Mouse (Mus musculus) heart, embryonic 10.5 days (tissue): ENCODE results near the gene Ezh2. TPM values are rescaled to one million over a fixed set of nuclear protein-coding genes. Genes with fewer than 3 reads are reported as not detected.
A peak's percentile ranks its signal among the peaks of the same experiment; 100 is the strongest.
"Not testable (repeated sequence)": the region's sequence is repeated elsewhere in the genome, so short reads cannot be mapped to it uniquely, and the experiment has no call there.

ENCODE experiments used
- DNase-seq: peaks from one replicate; pipeline ENCODE4 v3.0.0-alpha.2; 2017; ENCODE audit warnings: low spot score
- H3K27ac ChIP-seq: fragments of 300-500 bp; sonication (generic); 2 replicates; pipeline ENCODE4 v1.5.1; 2016; ENCODE audit warnings: mild to moderate bottlenecking
- H3K27me3 ChIP-seq: fragments of 300-500 bp; sonication (generic); 2 replicates; pipeline ENCODE4 v1.6.1; 2016; ENCODE audit warnings: mild to moderate bottlenecking; ENCODE audit not compliant: poor library complexity, insufficient read depth, severe bottlenecking
- H3K36me3 ChIP-seq: fragments of 300-500 bp; sonication (generic); 2 replicates; pipeline ENCODE4 v1.6.1; 2016; ENCODE audit warnings: mild to moderate bottlenecking, moderate library complexity
- H3K4me1 ChIP-seq: fragments of 300-500 bp; sonication (generic); 2 replicates; pipeline ENCODE4 v1.6.1; 2016; ENCODE audit warnings: mild to moderate bottlenecking
- H3K4me3 ChIP-seq: fragments of 300-500 bp; sonication (generic); 2 replicates; pipeline ENCODE4 v1.5.1; 2016; ENCODE audit warnings: mild to moderate bottlenecking, moderate library complexity
- H3K9me3 ChIP-seq: fragments of 300-500 bp; sonication (generic); 2 replicates; pipeline ENCODE4 v1.6.1; 2016; ENCODE audit warnings: mild to moderate bottlenecking, moderate library complexity
- WGBS: fragments of 180-500 bp; shearing (Covaris S2); methylation state at CpG from one replicate; pipeline ENCODE4 v1.1.7; 2016; 5-methylcytosine and 5-hydroxymethylcytosine counted together
- polyA plus RNA-seq: library from polyadenylated mRNA; unstranded; fragments of >200 nt; fragmentation: Nextera tagmentation; extraction: Ambion mirVana; gene quantifications from 2 replicates; pipeline ENCODE4 v1.2.1, GENCODE M21; 2016

The Ezh2 gene
- polyA plus RNA-seq, 1 experiment from 2014 or later: 111 TPM

- Histone ChIP-seq H3K27ac (peak overlapping the region; percentile 100), H3K4me1 (peaks cover 3% of the 10 kb centered on the region; the same call in 1 of the 2 replicates), H3K27me3 (no peaks in the 10 kb centered on the region), H3K36me3 (no peaks in the 10 kb centered on the region), H3K4me3 (peak overlapping the region; percentile 81), H3K9me3 (no peaks in the 10 kb centered on the region)
- 21% methylated on average over 9 of the region's 9 CpGs for WGBS
- DNase-seq: no peak
These were observed 1.6 kb downstream of the Ezh2 start for GRCm38 (mm10) chr6:47593590-47593989.

GRCm38 (mm10) chr6:47587332-47587731 is 7.8 kb downstream of the Ezh2 start:
- H3K27ac ChIP-seq, H3K4me3 ChIP-seq, H3K36me3 ChIP-seq, H3K4me1 ChIP-seq, H3K27me3 ChIP-seq, DNase-seq, H3K9me3 ChIP-seq: not testable (repeated sequence)
- WGBS: 98% methylated on average over 2 of the region's 2 CpGs

- H3K4me3 ChIP-seq: no peak overlapping the region
- WGBS: 93% methylated on average over 2 of the region's 2 CpGs
- no peaks in the 10 kb centered on the region for H3K9me3 ChIP-seq
- H3K27ac ChIP-seq: no peak overlapping the region
- no peaks in the 10 kb centered on the region for H3K27me3 ChIP-seq
- H3K4me1 ChIP-seq: no peaks in the 10 kb centered on the region
- H3K36me3 ChIP-seq: peaks cover 46% of the 10 kb centered on the region
- DNase-seq: no peak
These were observed 22.3 kb downstream of the Ezh2 start for GRCm38 (mm10) chr6:47572887-47573286.

- DNase-seq: no peak
- Histone ChIP-seq H3K4me1 (no peaks in the 10 kb centered on the region), H3K4me3 (no peak overlapping the region), H3K27ac (no peak overlapping the region), H3K27me3 (no peaks in the 10 kb centered on the region), H3K9me3 (no peaks in the 10 kb centered on the region), H3K36me3 (peaks cover 50% of the 10 kb centered on the region)
- WGBS: 68% methylated on average over 1 of the region's 1 CpGs
These were observed 29.7 kb downstream of the Ezh2 start for GRCm38 (mm10) chr6:47565326-47566035.

GRCm38 (mm10) chr6:47561426-47561825 is 33.7 kb downstream of the Ezh2 start:
- Histone ChIP-seq H3K9me3 (no peaks in the 10 kb centered on the region), H3K4me3 (no peak overlapping the region), H3K27me3 (no peaks in the 10 kb centered on the region), H3K4me1 (no peaks in the 10 kb centered on the region), H3K27ac (no peak overlapping the region), H3K36me3 (peaks cover 42% of the 10 kb centered on the region)
- no peak for DNase-seq
- 85% methylated on average over 5 of the region's 5 CpGs for WGBS

- H3K4me3 ChIP-seq: no peak overlapping the region
- peaks cover 48% of the 10 kb centered on the region for H3K36me3 ChIP-seq
These were observed 34.3 kb downstream of the Ezh2 start for GRCm38 (mm10) chr6:47560846-47561245.

GRCm38 (mm10) chr6:47560407-47560806 is 34.7 kb downstream of the Ezh2 start:
- Histone ChIP-seq H3K27me3 (no peaks in the 10 kb centered on the region), H3K9me3 (no peaks in the 10 kb centered on the region), H3K36me3 (peaks cover 50% of the 10 kb centered on the region), H3K27ac (no peak overlapping the region), H3K4me1 (no peaks in the 10 kb centered on the region), H3K4me3 (no peak overlapping the region)
- DNase-seq: no peak

More at GRCm38 (mm10) chr6:47560846-47561245, 34.3 kb downstream of the Ezh2 start:
- WGBS: 72% methylated on average over 2 of the region's 2 CpGs
- no peaks in the 10 kb centered on the region for H3K27me3 ChIP-seq
- no peak for DNase-seq
- H3K9me3 ChIP-seq: no peaks in the 10 kb centered on the region
- no peak overlapping the region for H3K27ac ChIP-seq
- H3K4me1 ChIP-seq: no peaks in the 10 kb centered on the region

- no peaks in the 10 kb centered on the region for H3K9me3 ChIP-seq
- H3K27ac ChIP-seq: no peak overlapping the region
- 83% methylated on average over 2 of the region's 2 CpGs for WGBS
- H3K4me3 ChIP-seq: no peak overlapping the region
- DNase-seq: no peak
- H3K27me3 ChIP-seq: no peaks in the 10 kb centered on the region
- no peaks in the 10 kb centered on the region for H3K4me1 ChIP-seq
- H3K36me3 ChIP-seq: peaks cover 53% of the 10 kb centered on the region
These were observed 35.9 kb downstream of the Ezh2 start for GRCm38 (mm10) chr6:47559287-47559686.

GRCm38 (mm10) chr6:47552280-47552679 is 42.9 kb downstream of the Ezh2 start:
- peaks cover 80% of the 10 kb centered on the region for H3K36me3 ChIP-seq
- DNase-seq: no peak
- no peaks in the 10 kb centered on the region for H3K4me1 ChIP-seq
- H3K27ac ChIP-seq: no peak overlapping the region
- no peaks in the 10 kb centered on the region for H3K27me3 ChIP-seq
- WGBS: 71% methylated on average over 4 of the region's 4 CpGs
- H3K4me3 ChIP-seq: no peak overlapping the region
- H3K9me3 ChIP-seq: no peaks in the 10 kb centered on the region

GRCm38 (mm10) chr6:47535333-47535732 is 59.8 kb downstream of the Ezh2 start:
- WGBS: 87% methylated on average over 5 of the region's 5 CpGs
- peaks cover 66% of the 10 kb centered on the region for H3K36me3 ChIP-seq
- H3K27ac ChIP-seq: no peak overlapping the region
- H3K4me1 ChIP-seq: no peaks in the 10 kb centered on the region
- H3K27me3 ChIP-seq: no peaks in the 10 kb centered on the region
- no peak for DNase-seq
- no peaks in the 10 kb centered on the region for H3K9me3 ChIP-seq
- no peak overlapping the region for H3K4me3 ChIP-seq

- 65% methylated on average over 1 of the region's 1 CpGs for WGBS
- DNase-seq: no peak
- Histone ChIP-seq H3K4me1 (no peaks in the 10 kb centered on the region), H3K27ac (no peak overlapping the region), H3K9me3 (no peaks in the 10 kb centered on the region), H3K36me3 (peaks cover 85% of the 10 kb centered on the region), H3K4me3 (no peak overlapping the region), H3K27me3 (no peaks in the 10 kb centered on the region)
These were observed 62.6 kb downstream of the Ezh2 start for GRCm38 (mm10) chr6:47532547-47532946.

GRCm38 (mm10) chr6:47527655-47528054 is 67.5 kb downstream of the Ezh2 start:
- Histone ChIP-seq H3K27ac (no peak overlapping the region), H3K4me1 (no peaks in the 10 kb centered on the region), H3K36me3 (peaks cover 95% of the 10 kb centered on the region), H3K27me3 (no peaks in the 10 kb centered on the region), H3K4me3 (no peak overlapping the region), H3K9me3 (no peaks in the 10 kb centered on the region)
- DNase-seq: no peak
- WGBS: 68% methylated on average over 1 of the region's 1 CpGs

GRCm38 (mm10) chr6:47527129-47527528 is 68.0 kb downstream of the Ezh2 start:
- Histone ChIP-seq H3K9me3 (no peaks in the 10 kb centered on the region), H3K27ac (no peak overlapping the region), H3K4me1 (no peaks in the 10 kb centered on the region), H3K4me3 (no peak overlapping the region), H3K27me3 (no peaks in the 10 kb centered on the region), H3K36me3 (peaks cover 95% of the 10 kb centered on the region)
- 81% methylated on average over 2 of the region's 2 CpGs for WGBS
- no peak for DNase-seq

GRCm38 (mm10) chr6:47526446-47526845 is 68.7 kb downstream of the Ezh2 start:
- WGBS: 74% methylated on average over 4 of the region's 4 CpGs
- Histone ChIP-seq H3K27ac (no peak overlapping the region), H3K27me3 (no peaks in the 10 kb centered on the region), H3K4me1 (no peaks in the 10 kb centered on the region), H3K36me3 (peaks cover 96% of the 10 kb centered on the region), H3K4me3 (no peak overlapping the region), H3K9me3 (no peaks in the 10 kb centered on the region)
- DNase-seq: no peak
